Mouse (Mus musculus): ENCODE measurements around the gene Mrtfa. TPM values are rescaled to one million over a fixed set of nuclear protein-coding genes. Genes with fewer than 3 reads are reported as not detected.
A peak's percentile ranks its signal among the peaks of the same experiment; 100 is the strongest.

Mrtfa gene
- polyA plus RNA-seq, 1 experiment from 2014 or later = 14.7 TPM

DNA sequence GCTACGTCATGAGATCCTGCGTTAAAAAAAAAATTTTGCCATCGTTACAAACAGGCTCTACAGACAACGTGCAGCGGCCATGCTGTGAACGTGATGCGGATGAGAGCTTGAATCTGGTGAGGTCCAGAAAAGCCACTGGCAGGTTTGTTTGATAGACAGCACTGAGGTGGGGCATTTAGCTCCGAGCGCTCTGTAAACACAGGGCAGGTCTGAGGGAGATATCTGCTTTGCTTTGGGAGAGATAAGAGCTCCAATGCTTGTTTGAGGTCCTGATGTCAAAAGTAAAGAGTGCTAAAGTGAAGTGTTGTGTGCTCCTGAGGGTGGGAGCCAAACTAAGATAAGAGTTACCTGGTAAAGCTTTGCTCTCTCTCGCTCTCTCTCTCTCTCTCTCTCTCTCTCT, 6.6 kb upstream of the Mrtfa start:
- H3K9me3 ChIP-seq (ENCODE audit: control insufficient read depth, low read length) = peaks cover 5% of the 10 kb centered on the region
- H3K27me3 ChIP-seq (ENCODE audit: control insufficient read depth, insufficient read depth, low read length) = no peaks in the 10 kb centered on the region
- H3K27ac ChIP-seq (replicated peaks in 1 of 2; ENCODE audit: control insufficient read depth in 1 of 2, insufficient read depth in 1 of 2, low read depth in 2 of 2, low read length in 2 of 2) = no peak overlapping the region
- 58% methylated on average over 10 of the region's 10 CpGs for WGBS
- ATAC-seq (ENCODE audit: insufficient number of reproducible peaks, insufficient read depth, low FRiP score, low read depth) = no peak
- H3K4me3 ChIP-seq (ENCODE audit: control insufficient read depth in 1 of 2, insufficient read depth in 1 of 2, low read depth in 1 of 2, low read length in 2 of 2) = no peak overlapping the region
- no peaks in the 10 kb centered on the region for H3K4me1 ChIP-seq (ENCODE audit: control insufficient read depth in 2 of 2, insufficient read depth in 2 of 2, low read length in 2 of 2)
- no peaks in the 10 kb centered on the region for H3K36me3 ChIP-seq (ENCODE audit: control insufficient read depth, insufficient read depth, low read length)
- H3K9ac ChIP-seq (ENCODE audit: low read length) = no peak overlapping the region
- no peak overlapping the region for H3K4me2 ChIP-seq (ENCODE audit: low read length)

DNA sequence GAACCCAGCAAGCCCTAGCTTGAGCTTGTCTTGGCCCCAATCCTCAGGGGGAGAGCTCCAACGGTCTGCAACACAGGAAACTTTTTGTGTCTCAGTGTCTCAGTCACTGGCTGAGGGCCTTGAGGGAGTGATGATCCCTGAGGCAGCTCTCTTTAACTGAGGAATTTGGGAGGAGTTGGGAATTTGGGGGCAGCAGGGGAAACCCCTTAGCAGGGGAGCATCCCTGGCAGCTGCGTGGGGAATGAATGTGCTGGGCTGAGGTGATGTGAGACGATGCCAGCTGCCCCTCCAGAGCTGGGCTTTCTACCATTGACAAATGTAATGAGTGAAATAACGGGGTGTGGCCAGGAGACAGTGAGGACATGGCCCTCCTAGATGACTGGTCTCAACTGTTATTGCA, 4.9 kb upstream of the Mrtfa start:
- Histone ChIP-seq H3K36me3 (ENCODE audit: control insufficient read depth, insufficient read depth, low read length) (no peaks in the 10 kb centered on the region), H3K4me1 (ENCODE audit: control insufficient read depth in 2 of 2, insufficient read depth in 2 of 2, low read length in 2 of 2) (peaks cover 0 to 3% of the 10 kb centered on the region in 2 experiments; a peak in 1 of 4 replicates), H3K9ac (ENCODE audit: low read length) (no peak overlapping the region), H3K9me3 (ENCODE audit: control insufficient read depth, low read length) (peaks cover 5% of the 10 kb centered on the region), H3K4me3 (ENCODE audit: control insufficient read depth in 1 of 2, insufficient read depth in 1 of 2, low read depth in 1 of 2, low read length in 2 of 2) (no peak overlapping the region), H3K4me2 (ENCODE audit: low read length) (no peak overlapping the region), H3K27ac (replicated peaks in 1 of 2; ENCODE audit: control insufficient read depth in 1 of 2, insufficient read depth in 1 of 2, low read depth in 2 of 2, low read length in 2 of 2) (no peak overlapping the region), H3K27me3 (ENCODE audit: control insufficient read depth, insufficient read depth, low read length) (no peaks in the 10 kb centered on the region)
- ATAC-seq (ENCODE audit: insufficient number of reproducible peaks, insufficient read depth, low FRiP score, low read depth) = no peak
- WGBS = 50% methylated on average over 4 of the region's 4 CpGs

- WGBS = 88% methylated on average over 6 of the region's 6 CpGs
- peaks cover 5% of the 10 kb centered on the region for H3K9me3 ChIP-seq (ENCODE audit: control insufficient read depth, low read length)
- no peak overlapping the region for H3K27ac ChIP-seq (replicated peaks in 1 of 2; ENCODE audit: control insufficient read depth in 1 of 2, insufficient read depth in 1 of 2, low read depth in 2 of 2, low read length in 2 of 2)
- H3K4me3 ChIP-seq (ENCODE audit: control insufficient read depth in 1 of 2, insufficient read depth in 1 of 2, low read depth in 1 of 2, low read length in 2 of 2) = no peak overlapping the region
- ATAC-seq (ENCODE audit: insufficient number of reproducible peaks, insufficient read depth, low FRiP score, low read depth) = no peak
- no peaks in the 10 kb centered on the region for H3K27me3 ChIP-seq (ENCODE audit: control insufficient read depth, insufficient read depth, low read length)
- H3K4me2 ChIP-seq (ENCODE audit: low read length) = no peak overlapping the region
- no peak overlapping the region for H3K9ac ChIP-seq (ENCODE audit: low read length)
- peaks cover 0 to 3% of the 10 kb centered on the region in 2 experiments; a peak in 1 of 4 replicates for H3K4me1 ChIP-seq (ENCODE audit: control insufficient read depth in 2 of 2, insufficient read depth in 2 of 2, low read length in 2 of 2)
- H3K36me3 ChIP-seq (ENCODE audit: control insufficient read depth, insufficient read depth, low read length) = no peaks in the 10 kb centered on the region
These were observed 4.2 kb upstream of the Mrtfa start for GRCm38 (mm10) chr15:81194791-81195190.

GRCm38 (mm10) chr15:81192858-81193257, 2.3 kb upstream of the Mrtfa start:
- Histone ChIP-seq H3K9ac (ENCODE audit: low read length) (no peak overlapping the region), H3K27me3 (ENCODE audit: control insufficient read depth, insufficient read depth, low read length) (no peaks in the 10 kb centered on the region), H3K9me3 (ENCODE audit: control insufficient read depth, low read length) (no peaks in the 10 kb centered on the region), H3K4me3 (ENCODE audit: control insufficient read depth in 1 of 2, insufficient read depth in 1 of 2, low read depth in 1 of 2, low read length in 2 of 2) (no peak overlapping the region), H3K4me2 (ENCODE audit: low read length) (no peak overlapping the region), H3K27ac (replicated peaks in 1 of 2; ENCODE audit: control insufficient read depth in 1 of 2, insufficient read depth in 1 of 2, low read depth in 2 of 2, low read length in 2 of 2) (no peak overlapping the region), H3K36me3 (ENCODE audit: control insufficient read depth, insufficient read depth, low read length) (no peaks in the 10 kb centered on the region), H3K4me1 (ENCODE audit: control insufficient read depth in 2 of 2, insufficient read depth in 2 of 2, low read length in 2 of 2) (peaks cover 0 to 18% of the 10 kb centered on the region in 2 experiments; a peak in 2 of 4 replicates)
- WGBS = 90% methylated on average over 8 of the region's 8 CpGs
- ATAC-seq (ENCODE audit: insufficient number of reproducible peaks, insufficient read depth, low FRiP score, low read depth) = no peak

GRCm38 (mm10) chr15:81192316-81192715, 1.8 kb upstream of the Mrtfa start:
- Histone ChIP-seq H3K27me3 (ENCODE audit: control insufficient read depth, insufficient read depth, low read length) (no peaks in the 10 kb centered on the region), H3K9ac (ENCODE audit: low read length) (no peak overlapping the region), H3K4me2 (ENCODE audit: low read length) (no peak overlapping the region), H3K27ac (replicated peaks in 1 of 2; ENCODE audit: control insufficient read depth in 1 of 2, insufficient read depth in 1 of 2, low read depth in 2 of 2, low read length in 2 of 2) (no peak overlapping the region), H3K4me1 (ENCODE audit: control insufficient read depth in 2 of 2, insufficient read depth in 2 of 2, low read length in 2 of 2) (peaks cover 0 to 18% of the 10 kb centered on the region in 2 experiments; a peak in 2 of 4 replicates), H3K4me3 (ENCODE audit: control insufficient read depth in 1 of 2, insufficient read depth in 1 of 2, low read depth in 1 of 2, low read length in 2 of 2) (no peak overlapping the region), H3K9me3 (ENCODE audit: control insufficient read depth, low read length) (no peaks in the 10 kb centered on the region), H3K36me3 (ENCODE audit: control insufficient read depth, insufficient read depth, low read length) (no peaks in the 10 kb centered on the region)
- ATAC-seq (ENCODE audit: insufficient number of reproducible peaks, insufficient read depth, low FRiP score, low read depth) = no peak
- 81% methylated on average over 5 of the region's 5 CpGs for WGBS

- peaks cover 0 to 18% of the 10 kb centered on the region in 2 experiments; a peak in 2 of 4 replicates for H3K4me1 ChIP-seq (ENCODE audit: control insufficient read depth in 2 of 2, insufficient read depth in 2 of 2, low read length in 2 of 2)
- H3K4me3 ChIP-seq (ENCODE audit: control insufficient read depth in 1 of 2, insufficient read depth in 1 of 2, low read depth in 1 of 2, low read length in 2 of 2) = peak overlapping the region; percentile 76 to 90
- peak overlapping the region; percentile 64 for H3K4me2 ChIP-seq (ENCODE audit: low read length)
- H3K9me3 ChIP-seq (ENCODE audit: control insufficient read depth, low read length) = no peaks in the 10 kb centered on the region
- ATAC-seq (ENCODE audit: insufficient number of reproducible peaks, insufficient read depth, low FRiP score, low read depth) = no peak
- H3K9ac ChIP-seq (ENCODE audit: low read length) = peak overlapping the region; percentile 78
- H3K27ac ChIP-seq (replicated peaks in 1 of 2; ENCODE audit: control insufficient read depth in 1 of 2, insufficient read depth in 1 of 2, low read depth in 2 of 2, low read length in 2 of 2) = peak overlapping the region; percentile 61 to 62; a peak in 3 of 4 replicates
- 23% methylated on average over 9 of the region's 9 CpGs for WGBS
- H3K27me3 ChIP-seq (ENCODE audit: control insufficient read depth, insufficient read depth, low read length) = no peaks in the 10 kb centered on the region
- H3K36me3 ChIP-seq (ENCODE audit: control insufficient read depth, insufficient read depth, low read length) = no peaks in the 10 kb centered on the region
These were observed 746 bp upstream of the Mrtfa start for GRCm38 (mm10) chr15:81191303-81191702.

- peak overlapping the region in 1 of 2 experiments; percentile 46; a peak in 1 of 4 replicates for H3K27ac ChIP-seq (replicated peaks in 1 of 2; ENCODE audit: control insufficient read depth in 1 of 2, insufficient read depth in 1 of 2, low read depth in 2 of 2, low read length in 2 of 2)
- peak overlapping the region; percentile 67 to 90 for H3K4me3 ChIP-seq (ENCODE audit: control insufficient read depth in 1 of 2, insufficient read depth in 1 of 2, low read depth in 1 of 2, low read length in 2 of 2)
- no peaks in the 10 kb centered on the region for H3K27me3 ChIP-seq (ENCODE audit: control insufficient read depth, insufficient read depth, low read length)
- no peaks in the 10 kb centered on the region for H3K36me3 ChIP-seq (ENCODE audit: control insufficient read depth, insufficient read depth, low read length)
- peak overlapping the region; percentile 93 for H3K9ac ChIP-seq (ENCODE audit: low read length)
- H3K4me1 ChIP-seq (ENCODE audit: control insufficient read depth in 2 of 2, insufficient read depth in 2 of 2, low read length in 2 of 2) = peaks cover 0 to 18% of the 10 kb centered on the region in 2 experiments; a peak in 2 of 4 replicates
- ATAC-seq (ENCODE audit: insufficient number of reproducible peaks, insufficient read depth, low FRiP score, low read depth) = no peak; the same call in none of the 2 replicates
- peak overlapping the region; percentile 86 for H3K4me2 ChIP-seq (ENCODE audit: low read length)
- WGBS = under 1% methylated on average over 42 of the region's 46 CpGs
- no peaks in the 10 kb centered on the region for H3K9me3 ChIP-seq (ENCODE audit: control insufficient read depth, low read length)
These were observed 437 bp downstream of the Mrtfa start for GRCm38 (mm10) chr15:81190011-81190629.

- Histone ChIP-seq H3K4me2 (ENCODE audit: low read length) (peak overlapping the region; percentile 86), H3K36me3 (ENCODE audit: control insufficient read depth, insufficient read depth, low read length) (no peaks in the 10 kb centered on the region), H3K27me3 (ENCODE audit: control insufficient read depth, insufficient read depth, low read length) (no peaks in the 10 kb centered on the region), H3K4me3 (ENCODE audit: control insufficient read depth in 1 of 2, insufficient read depth in 1 of 2, low read depth in 1 of 2, low read length in 2 of 2) (no peak overlapping the region), H3K4me1 (ENCODE audit: control insufficient read depth in 2 of 2, insufficient read depth in 2 of 2, low read length in 2 of 2) (peaks cover 0 to 18% of the 10 kb centered on the region in 2 experiments; a peak in 2 of 4 replicates), H3K9me3 (ENCODE audit: control insufficient read depth, low read length) (no peaks in the 10 kb centered on the region), H3K27ac (replicated peaks in 1 of 2; ENCODE audit: control insufficient read depth in 1 of 2, insufficient read depth in 1 of 2, low read depth in 2 of 2, low read length in 2 of 2) (no peak overlapping the region), H3K9ac (ENCODE audit: low read length) (no peak overlapping the region; the same call in 1 of the 2 replicates)
- no peak for ATAC-seq (ENCODE audit: insufficient number of reproducible peaks, insufficient read depth, low FRiP score, low read depth)
- WGBS = 96% methylated on average over 2 of the region's 2 CpGs
These were observed 1.5 kb downstream of the Mrtfa start for GRCm38 (mm10) chr15:81189061-81189460.

Data from heart, embryonic 14.5 days (tissue).